Mouse (Mus musculus) thymus, adult 2 months (tissue): ENCODE measurements around the gene Mfsd2b.
"Not testable (repeated sequence)": the region's sequence is repeated elsewhere in the genome, so short reads cannot be mapped to it uniquely, and the experiment has no call there.

Source experiments
- CTCF ChIP-seq: fragments of 200-500 bp; IDR thresholded peaks from 2 replicates; pipeline ENCODE4 v1.5.1; 2012; ENCODE audit warnings: mild to moderate bottlenecking, control low read depth, low read length, moderate library complexity, borderline replicate concordance; ENCODE audit not compliant: control insufficient read depth, poor library complexity, insufficient read depth; ENCODE audit errors: extremely low read depth
- POLR2A ChIP-seq: fragments of 200-500 bp; IDR thresholded peaks from 2 replicates; pipeline ENCODE4 v1.6.1; 2012; ENCODE audit warnings: mild to moderate bottlenecking, low read length, control low read depth, moderate library complexity; ENCODE audit not compliant: control insufficient read depth, poor library complexity, insufficient read depth; ENCODE audit errors: extremely low read depth

DNA sequence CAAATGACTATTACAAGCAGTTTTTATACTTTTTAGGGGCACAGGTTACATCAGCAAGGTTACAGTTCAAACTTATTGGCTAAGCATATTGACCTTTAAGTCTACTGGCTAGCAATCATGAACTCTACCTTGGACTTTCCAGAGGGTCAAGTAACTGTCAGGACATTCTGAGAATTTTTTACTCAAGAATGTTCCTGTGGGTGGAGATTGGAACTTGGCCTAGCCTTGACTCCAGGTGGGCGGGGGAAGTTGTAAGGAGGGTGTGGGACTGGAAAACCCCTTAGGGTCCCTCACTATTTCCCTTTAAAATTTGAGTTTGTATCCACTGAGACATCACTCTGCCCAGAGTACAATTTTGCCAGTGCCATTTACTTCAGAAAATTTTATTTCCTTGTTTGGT is 36.3 kb upstream of the Mfsd2b start:
- TF ChIP-seq CTCF, POLR2A: not testable (repeated sequence)
